Mouse (Mus musculus): ENCODE measurements at regions not wholly inside any gene's neighbourhood (a gene's known extent, or its start where the extent isn't known, plus 50 kb on each side); places are given as distances from the start of the nearest gene placed in this dataset.

GRCm38 (mm10) chr12:114981476-114982136 lies 1065.9 kb upstream of the Zfp386 start:
- Histone ChIP-seq H3K36me3 (ENCODE audit: control insufficient read depth, insufficient read depth, low read length) (no peaks in the 10 kb centered on the region), H3K27ac (ENCODE audit: insufficient read depth, low read depth, low read length) (no peak overlapping the region), H3K4me3 (ENCODE audit: insufficient read depth, low read depth, low read length) (no peak overlapping the region), H3K4me1 (ENCODE audit: control insufficient read depth, insufficient read depth, low read length) (no peaks in the 10 kb centered on the region), H3K27me3 (replicated peaks; ENCODE audit: control insufficient read depth, insufficient read depth, low read length) (no peaks in the 10 kb centered on the region)
- TF ChIP-seq POLR2A (IDR thresholded peaks at IDR 0.05; ENCODE audit: low read depth, low read length) (no peak), CTCF (conservative IDR thresholded peaks at IDR 0.05; ENCODE audit: insufficient read depth, insufficient read length, low read depth, low read length) (no peak)
- no peak for DNase-seq
- WGBS = 66% methylated on average over 5 of the region's 5 CpGs

- H3K27ac ChIP-seq (ENCODE audit: insufficient read depth, low read depth, low read length) = no peak overlapping the region
- H3K4me1 ChIP-seq (ENCODE audit: control insufficient read depth, insufficient read depth, low read length) = no peaks in the 10 kb centered on the region
- 82% methylated on average over 1 of the region's 1 CpGs for WGBS
- H3K36me3 ChIP-seq (ENCODE audit: control insufficient read depth, insufficient read depth, low read length) = no peaks in the 10 kb centered on the region
- TF ChIP-seq POLR2A (IDR thresholded peaks at IDR 0.05; ENCODE audit: low read depth, low read length) = no peak
- no peak for TF ChIP-seq CTCF (conservative IDR thresholded peaks at IDR 0.05; ENCODE audit: insufficient read depth, insufficient read length, low read depth, low read length)
- no peak for DNase-seq
- H3K4me3 ChIP-seq (ENCODE audit: insufficient read depth, low read depth, low read length) = no peak overlapping the region
- H3K27me3 ChIP-seq (replicated peaks; ENCODE audit: control insufficient read depth, insufficient read depth, low read length) = no peaks in the 10 kb centered on the region
Measured at GRCm38 (mm10) chr12:114990916-114991315, 1056.6 kb upstream of the Zfp386 start.

- no peaks in the 10 kb centered on the region for H3K36me3 ChIP-seq (ENCODE audit: control insufficient read depth, insufficient read depth, low read length)
- no peaks in the 10 kb centered on the region for H3K27me3 ChIP-seq (replicated peaks; ENCODE audit: control insufficient read depth, insufficient read depth, low read length)
- H3K4me1 ChIP-seq (ENCODE audit: control insufficient read depth, insufficient read depth, low read length) = no peaks in the 10 kb centered on the region
- DNase-seq = no peak
- H3K4me3 ChIP-seq (ENCODE audit: insufficient read depth, low read depth, low read length) = no peak overlapping the region
- TF ChIP-seq CTCF (conservative IDR thresholded peaks at IDR 0.05; ENCODE audit: insufficient read depth, insufficient read length, low read depth, low read length) = no peak
- no peak for TF ChIP-seq POLR2A (IDR thresholded peaks at IDR 0.05; ENCODE audit: low read depth, low read length)
- H3K27ac ChIP-seq (ENCODE audit: insufficient read depth, low read depth, low read length) = no peak overlapping the region
Measured at GRCm38 (mm10) chr12:114996817-114997216, 1050.7 kb upstream of the Zfp386 start.

DNA sequence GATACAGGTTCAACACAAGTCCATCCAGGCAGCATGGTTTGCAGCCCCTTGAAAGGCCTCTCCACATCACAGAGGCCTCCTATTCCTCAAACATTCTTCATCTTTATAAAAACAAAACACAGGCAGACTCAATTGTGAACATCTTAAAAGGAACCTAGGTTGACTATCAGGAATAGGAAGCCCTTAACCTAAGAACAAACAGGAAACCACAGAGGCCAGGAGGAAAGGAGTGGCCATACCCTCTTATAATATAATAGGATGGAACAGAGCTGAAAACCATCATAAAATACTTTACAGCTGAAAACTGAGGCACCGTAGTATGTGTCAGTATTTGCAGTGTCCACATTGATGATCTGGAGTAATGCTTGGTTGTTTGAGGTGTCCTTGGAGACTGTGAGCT lies 1044.4 kb upstream of the Zfp386 start:
- H3K4me1 ChIP-seq (ENCODE audit: control insufficient read depth, insufficient read depth, low read length) = no peaks in the 10 kb centered on the region

DNA sequence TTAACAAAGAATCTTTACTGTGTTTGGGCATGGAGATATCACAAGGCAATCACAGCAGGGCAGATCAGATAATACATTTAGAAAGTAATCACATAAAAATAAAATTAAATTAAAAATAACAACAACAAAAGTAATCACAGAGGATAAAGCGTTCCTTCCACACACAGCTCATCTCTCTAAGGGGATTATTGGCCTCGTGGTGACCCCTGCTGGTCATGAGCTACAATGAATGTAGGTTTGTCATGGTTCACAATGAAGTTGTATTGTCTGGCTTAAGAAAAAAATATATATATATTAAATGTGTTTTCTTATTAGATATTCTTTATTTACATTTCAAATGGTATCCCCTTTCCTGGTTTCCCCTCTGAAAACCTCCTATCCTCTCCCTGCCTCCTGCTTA lies 1039.1 kb upstream of the Zfp386 start:
- Histone ChIP-seq H3K4me3 (ENCODE audit: insufficient read depth, low read depth, low read length) (no peak overlapping the region), H3K27me3 (replicated peaks; ENCODE audit: control insufficient read depth, insufficient read depth, low read length) (no peaks in the 10 kb centered on the region), H3K4me1 (ENCODE audit: control insufficient read depth, insufficient read depth, low read length) (no peaks in the 10 kb centered on the region), H3K36me3 (ENCODE audit: control insufficient read depth, insufficient read depth, low read length) (no peaks in the 10 kb centered on the region), H3K27ac (ENCODE audit: insufficient read depth, low read depth, low read length) (no peak overlapping the region)
- no peak for TF ChIP-seq CTCF (conservative IDR thresholded peaks at IDR 0.05; ENCODE audit: insufficient read depth, insufficient read length, low read depth, low read length)
- no peak for TF ChIP-seq POLR2A (IDR thresholded peaks at IDR 0.05; ENCODE audit: low read depth, low read length)
- 50% methylated on average over 2 of the region's 2 CpGs for WGBS
- no peak for DNase-seq

More for the DNA sequence above, 1044.4 kb upstream of the Zfp386 start:
- Histone ChIP-seq H3K27ac (ENCODE audit: insufficient read depth, low read depth, low read length) (no peak overlapping the region), H3K27me3 (replicated peaks; ENCODE audit: control insufficient read depth, insufficient read depth, low read length) (no peaks in the 10 kb centered on the region), H3K36me3 (ENCODE audit: control insufficient read depth, insufficient read depth, low read length) (no peaks in the 10 kb centered on the region), H3K4me3 (ENCODE audit: insufficient read depth, low read depth, low read length) (no peak overlapping the region)
- 95% methylated on average over 1 of the region's 1 CpGs for WGBS
- DNase-seq = no peak
- TF ChIP-seq CTCF (conservative IDR thresholded peaks at IDR 0.05; ENCODE audit: insufficient read depth, insufficient read length, low read depth, low read length) (no peak), POLR2A (IDR thresholded peaks at IDR 0.05; ENCODE audit: low read depth, low read length) (no peak)

GRCm38 (mm10) chr12:115012751-115013150 lies 1034.8 kb upstream of the Zfp386 start:
- no peak for TF ChIP-seq CTCF (conservative IDR thresholded peaks at IDR 0.05; ENCODE audit: insufficient read depth, insufficient read length, low read depth, low read length)
- no peak for TF ChIP-seq POLR2A (IDR thresholded peaks at IDR 0.05; ENCODE audit: low read depth, low read length)
- DNase-seq = no peak

GRCm38 (mm10) chr12:115023742-115024141 lies 1023.8 kb upstream of the Zfp386 start:
- no peak for DNase-seq
- TF ChIP-seq CTCF (conservative IDR thresholded peaks at IDR 0.05; ENCODE audit: insufficient read depth, insufficient read length, low read depth, low read length) = no peak
- no peak for TF ChIP-seq POLR2A (IDR thresholded peaks at IDR 0.05; ENCODE audit: low read depth, low read length)
- Histone ChIP-seq H3K27ac (ENCODE audit: insufficient read depth, low read depth, low read length) (no peak overlapping the region), H3K27me3 (replicated peaks; ENCODE audit: control insufficient read depth, insufficient read depth, low read length) (no peaks in the 10 kb centered on the region), H3K4me1 (ENCODE audit: control insufficient read depth, insufficient read depth, low read length) (no peaks in the 10 kb centered on the region), H3K4me3 (ENCODE audit: insufficient read depth, low read depth, low read length) (no peak overlapping the region), H3K36me3 (ENCODE audit: control insufficient read depth, insufficient read depth, low read length) (no peaks in the 10 kb centered on the region)
- 70% methylated on average over 1 of the region's 1 CpGs for WGBS

More at GRCm38 (mm10) chr12:115012751-115013150, 1034.8 kb upstream of the Zfp386 start:
- Histone ChIP-seq H3K4me1 (ENCODE audit: control insufficient read depth, insufficient read depth, low read length) (no peaks in the 10 kb centered on the region), H3K27me3 (replicated peaks; ENCODE audit: control insufficient read depth, insufficient read depth, low read length) (no peaks in the 10 kb centered on the region), H3K4me3 (ENCODE audit: insufficient read depth, low read depth, low read length) (no peak overlapping the region), H3K27ac (ENCODE audit: insufficient read depth, low read depth, low read length) (no peak overlapping the region), H3K36me3 (ENCODE audit: control insufficient read depth, insufficient read depth, low read length) (no peaks in the 10 kb centered on the region)
- 84% methylated on average over 3 of the region's 3 CpGs for WGBS

Data from kidney, adult 2 months (tissue).